Mouse (Mus musculus) E14TG2a.4 (cell line): ENCODE results near the gene 2700049A03Rik.

Experiments
- CTCF ChIP-seq: conservative IDR thresholded peaks from 2 replicates; pipeline ENCODE4 v1.5.1; 2014; ENCODE audit warnings: low read length
- NANOG ChIP-seq: IDR thresholded peaks from 2 replicates; pipeline ENCODE4 v1.6.1; 2014; ENCODE audit warnings: borderline replicate concordance, low read length, mixed read lengths
- POU5F1 ChIP-seq: IDR thresholded peaks from 2 replicates; pipeline ENCODE4 v1.6.1; 2014; ENCODE audit warnings: low read length, borderline replicate concordance

DNA sequence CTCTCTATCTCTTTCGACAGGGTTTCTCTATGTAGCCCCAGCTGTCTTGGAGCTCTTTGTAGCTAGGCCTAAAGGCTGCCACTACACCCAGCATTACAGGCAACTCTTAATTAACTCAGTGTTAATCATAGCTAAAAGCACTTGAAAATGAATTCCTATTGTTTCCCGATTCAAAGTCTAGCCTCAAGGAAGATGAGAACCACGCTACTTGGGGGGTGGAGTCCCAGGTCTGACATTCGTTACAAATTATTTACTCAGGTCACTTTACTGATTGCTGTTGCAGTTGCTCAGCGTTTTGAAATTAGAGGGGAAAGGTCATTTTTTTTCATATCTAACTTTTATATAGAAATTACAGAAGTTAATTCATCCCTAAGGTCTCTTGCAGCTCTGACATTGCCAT is 1.1 kb upstream of the 2700049A03Rik start:
- no peak for TF ChIP-seq CTCF
- TF ChIP-seq POU5F1: no peak
- TF ChIP-seq NANOG: no peak
